Mouse (Mus musculus): Measurements from ENCODE around the gene Rassf3. TPM values are rescaled to one million over a fixed set of nuclear protein-coding genes. Genes with fewer than 3 reads are reported as not detected.

The Rassf3 gene
- total RNA-seq (2017) = 80.1 to 98.6 TPM (median 93.0 TPM) in 3 replicates

DNA sequence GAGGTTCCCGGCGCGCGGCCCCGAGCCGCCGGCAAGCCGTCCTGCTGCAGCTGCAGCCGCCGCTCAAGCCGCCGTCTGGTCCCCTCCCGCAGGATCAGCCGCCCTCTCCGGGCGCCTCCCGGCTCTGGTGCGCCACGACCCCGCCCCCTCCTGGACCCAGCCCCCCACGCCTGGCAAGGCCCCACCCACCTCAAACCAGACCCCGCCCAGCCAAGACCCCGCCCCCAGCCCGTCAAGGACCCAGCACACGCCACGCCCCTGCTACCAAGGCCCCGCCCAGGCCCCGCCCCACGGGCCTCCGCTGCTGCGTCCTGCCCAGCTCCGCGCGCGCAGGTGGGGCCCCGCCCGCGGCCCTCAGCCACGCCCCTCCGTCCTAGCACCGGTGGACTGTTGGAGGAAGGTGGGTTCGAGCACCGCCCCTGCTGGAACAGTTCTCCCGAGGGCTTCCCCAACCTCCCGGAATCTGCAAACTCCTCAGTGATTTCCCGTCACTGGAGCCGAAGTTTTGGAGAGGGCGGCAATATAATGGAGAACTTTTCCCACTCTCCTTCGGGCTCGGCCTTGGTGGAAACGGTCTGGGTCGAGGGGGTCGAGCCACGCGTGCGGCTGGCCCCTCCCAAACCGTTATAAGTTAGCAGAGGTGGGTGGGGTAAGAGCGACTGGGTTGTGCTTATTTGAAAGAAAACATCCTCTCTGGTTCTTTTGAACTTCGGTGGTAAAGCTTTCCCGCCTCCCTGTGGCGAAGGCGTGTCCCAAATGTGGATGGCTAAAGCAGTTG, at the start of gene Rassf3:
TSS of gene Rassf3 (minus strand) at position 158 of the 778 bp plus-strand sequence.
- ATAC-seq (replicated peaks; ENCODE audit: insufficient number of reproducible peaks, low FRiP score, low TSS enrichment, poor library complexity, severe bottlenecking) = peak; percentile 60

DNA sequence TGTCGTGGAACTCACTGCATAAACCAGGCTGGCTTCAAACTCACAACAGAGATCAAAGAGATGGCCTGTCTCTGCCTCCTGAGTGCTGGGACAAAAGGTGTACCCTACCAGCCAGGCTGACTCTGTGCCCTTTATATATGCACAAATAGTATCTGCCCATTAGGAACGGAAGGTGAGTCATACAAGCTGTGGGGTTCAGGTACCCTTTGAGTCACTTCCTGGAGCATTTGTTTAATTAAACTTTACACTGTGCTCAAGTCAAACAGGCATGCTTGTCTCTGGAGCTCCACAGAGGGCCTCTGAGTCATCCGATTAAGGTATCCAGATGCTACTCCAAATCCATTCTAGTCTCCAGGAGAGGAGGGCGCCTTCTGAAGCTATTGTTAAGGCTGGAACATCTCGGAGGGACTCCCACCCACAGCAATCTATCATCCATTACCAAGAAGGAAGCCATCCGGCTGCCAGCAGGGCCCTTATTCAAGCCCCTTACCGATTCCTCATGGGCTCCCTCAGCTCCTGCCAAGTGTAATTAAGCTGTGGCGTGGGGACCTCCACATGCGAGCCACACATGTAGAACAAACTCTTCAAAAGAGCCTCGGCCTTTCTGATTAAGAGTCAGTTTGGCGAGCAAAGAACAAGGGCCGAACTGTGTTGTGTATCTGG, 44.9 kb upstream of the Rassf3 start:
- ATAC-seq (replicated peaks; ENCODE audit: insufficient number of reproducible peaks, low FRiP score, low TSS enrichment, poor library complexity, severe bottlenecking) = no peak

DNA sequence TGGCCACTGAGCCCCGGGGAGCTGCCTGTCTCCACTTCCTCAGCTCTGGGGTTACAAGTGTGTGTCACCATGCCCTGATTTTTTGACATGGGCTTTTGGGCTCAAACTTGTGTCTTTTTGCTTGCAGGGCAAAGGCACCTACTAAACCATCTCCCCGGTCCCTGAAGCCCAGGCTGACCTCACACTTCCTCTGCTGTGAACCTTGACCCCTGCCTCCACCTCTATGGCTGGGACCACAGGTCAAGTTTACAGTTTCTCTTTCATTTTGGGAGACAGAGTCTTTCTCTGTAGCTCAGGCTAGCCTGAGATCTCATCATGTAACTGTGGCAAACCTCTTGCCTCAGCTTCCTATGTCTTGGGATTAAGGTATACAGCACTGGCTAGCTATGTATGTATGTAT, 43.6 kb upstream of the Rassf3 start:
- ATAC-seq (replicated peaks; ENCODE audit: insufficient number of reproducible peaks, low FRiP score, low TSS enrichment, poor library complexity, severe bottlenecking) = no peak

DNA sequence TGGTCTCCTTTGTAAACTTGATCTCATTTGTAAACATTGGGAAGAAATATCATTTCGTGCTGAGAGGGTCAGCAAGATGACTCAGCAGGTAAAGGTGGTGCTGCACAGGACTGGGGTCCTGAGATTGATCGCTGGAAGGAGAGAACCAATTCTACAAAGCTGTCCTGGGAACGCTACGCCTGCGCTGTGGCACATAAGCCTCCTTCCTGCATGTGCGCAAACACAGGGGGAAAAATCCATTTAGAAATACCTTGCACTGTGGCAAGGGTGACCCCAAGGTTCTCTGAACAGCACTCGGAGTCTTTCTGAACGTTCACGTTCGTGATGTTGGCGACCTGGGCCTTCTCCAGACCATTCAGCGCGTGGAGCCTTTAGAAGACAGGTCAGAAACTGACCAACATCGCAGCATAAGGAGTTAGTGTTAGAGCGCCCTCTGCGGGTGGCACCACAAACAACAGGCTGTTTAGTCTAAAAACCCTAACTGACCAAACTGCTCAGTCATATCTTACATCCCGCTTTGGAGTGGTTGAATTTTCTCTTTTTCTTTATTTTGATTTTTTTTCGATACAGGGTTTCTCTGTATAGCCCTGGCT, 40.0 kb upstream of the Rassf3 start:
- peak; percentile 87 for ATAC-seq (replicated peaks; ENCODE audit: insufficient number of reproducible peaks, low FRiP score, low TSS enrichment, poor library complexity, severe bottlenecking)

DNA sequence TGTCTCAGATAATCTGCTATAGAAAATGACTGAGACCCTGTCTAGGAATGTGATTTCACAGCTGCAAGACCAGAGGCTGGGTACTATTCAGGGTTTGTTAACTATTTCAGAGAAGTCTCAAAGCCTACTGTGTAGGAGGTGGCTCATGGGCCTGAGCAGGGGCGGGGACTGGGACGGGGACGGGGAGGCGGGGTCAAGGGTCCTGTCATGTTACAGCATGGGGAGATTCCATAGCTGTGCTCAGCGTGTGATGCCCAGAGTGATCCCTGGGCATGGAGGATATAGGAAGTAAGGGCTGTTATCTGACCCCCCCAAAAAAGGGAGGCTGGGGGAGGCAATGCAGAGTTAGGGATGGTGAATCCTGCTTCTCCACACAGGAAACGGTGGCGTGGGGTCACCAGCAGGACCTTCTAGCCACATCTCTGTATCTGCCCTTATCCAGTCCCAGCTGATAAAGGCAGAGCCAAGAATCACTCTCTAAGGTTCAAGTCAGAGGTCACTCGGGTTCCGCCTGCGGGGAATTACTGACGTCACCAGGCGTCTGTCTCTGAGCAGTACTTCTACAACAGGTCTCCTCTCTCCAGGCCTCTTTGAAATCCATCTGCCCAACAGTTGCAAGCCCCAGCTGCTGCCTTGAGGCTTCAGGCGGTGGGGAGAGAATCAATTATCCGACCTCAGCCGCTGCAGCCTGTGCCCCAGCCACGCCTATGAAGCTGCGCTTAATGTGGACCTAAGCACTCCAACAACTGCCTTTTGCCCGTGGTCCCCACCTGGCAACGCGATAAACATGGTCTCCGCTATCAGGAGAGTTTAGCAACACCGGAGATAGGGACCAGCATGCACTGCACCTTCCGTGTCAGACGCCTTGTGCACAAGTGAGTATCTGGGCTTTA, 33.9 kb upstream of the Rassf3 start:
- ATAC-seq (replicated peaks; ENCODE audit: insufficient number of reproducible peaks, low FRiP score, low TSS enrichment, poor library complexity, severe bottlenecking) = no peak

DNA sequence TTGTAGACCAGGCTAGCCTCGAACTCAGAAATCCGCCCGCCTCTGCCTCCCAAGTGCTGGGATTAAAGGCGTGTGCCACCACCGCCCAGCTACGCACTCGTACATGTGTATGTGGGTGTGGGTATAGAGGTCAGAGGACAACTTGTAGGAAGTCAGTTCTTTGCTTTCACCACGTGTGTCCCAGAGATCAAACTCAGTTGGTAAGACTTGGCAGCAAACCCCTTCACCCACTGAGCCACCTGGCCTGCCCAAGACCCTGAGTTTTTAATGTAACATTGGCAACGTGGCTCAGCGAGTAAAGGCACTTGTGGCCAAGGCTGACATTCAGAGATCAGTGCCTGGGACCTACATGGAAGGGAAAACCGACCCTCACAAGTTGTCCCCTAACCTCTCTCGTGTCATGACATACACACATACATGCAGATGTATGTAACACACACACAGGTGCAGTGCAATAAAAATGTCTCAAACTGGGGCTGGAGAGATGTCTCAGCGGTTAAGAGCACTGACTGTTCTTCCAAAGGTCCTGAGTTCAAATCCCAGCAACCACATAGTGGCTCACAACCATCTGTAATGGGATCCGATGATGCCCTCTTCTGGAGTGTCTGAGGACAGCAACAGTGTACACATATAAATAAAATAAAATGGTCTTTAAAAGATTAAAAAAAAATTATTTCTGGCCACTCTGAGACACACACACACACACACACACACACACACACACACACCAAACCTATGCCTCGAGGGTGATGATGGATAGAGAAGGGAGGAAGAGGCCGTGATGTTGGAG, 31.8 kb upstream of the Rassf3 start:
- no peak for ATAC-seq (replicated peaks; ENCODE audit: insufficient number of reproducible peaks, low FRiP score, low TSS enrichment, poor library complexity, severe bottlenecking)

DNA sequence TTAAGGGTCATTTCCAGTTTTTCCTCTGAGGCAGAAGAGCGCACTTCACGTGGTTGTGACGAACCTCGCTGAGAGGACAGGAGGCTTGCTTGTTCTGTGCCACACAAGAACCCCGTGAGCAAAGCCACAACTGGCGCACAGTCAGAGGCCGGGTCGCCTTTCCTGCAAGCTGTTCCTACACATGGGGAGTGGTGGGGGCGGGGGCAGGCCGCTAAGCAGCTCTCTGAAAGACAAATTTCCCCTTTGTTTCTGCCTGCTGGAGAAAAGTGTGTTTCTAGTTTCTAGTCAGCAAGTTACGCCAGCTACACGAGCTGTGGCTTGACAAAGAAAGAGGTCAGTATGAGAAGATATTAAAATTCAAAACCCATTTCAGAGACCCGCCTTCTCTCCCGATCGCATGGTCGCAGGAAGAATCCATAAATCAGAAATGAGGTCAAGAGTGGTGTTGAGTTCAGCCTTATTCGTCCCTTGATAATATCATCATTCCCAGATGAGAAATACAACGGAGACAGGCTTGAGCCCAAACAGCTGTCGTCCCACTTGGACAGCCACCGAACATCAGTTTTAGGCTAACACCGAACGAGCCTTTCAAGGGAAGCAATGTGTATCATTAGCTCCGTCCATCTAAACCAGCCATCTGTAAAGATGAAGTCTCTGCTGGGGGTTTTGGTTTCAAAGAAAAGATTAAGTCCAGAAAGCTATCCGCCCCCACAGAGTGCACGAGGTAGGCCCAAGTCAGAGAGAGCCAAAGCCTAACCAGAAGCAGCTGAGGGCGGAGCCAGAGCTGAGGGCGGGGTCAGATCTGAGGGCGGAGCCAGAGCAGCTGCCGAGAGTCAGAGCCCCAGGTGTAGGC, 30.8 kb upstream of the Rassf3 start:
- peak; percentile 88 for ATAC-seq (replicated peaks; ENCODE audit: insufficient number of reproducible peaks, low FRiP score, low TSS enrichment, poor library complexity, severe bottlenecking)

DNA sequence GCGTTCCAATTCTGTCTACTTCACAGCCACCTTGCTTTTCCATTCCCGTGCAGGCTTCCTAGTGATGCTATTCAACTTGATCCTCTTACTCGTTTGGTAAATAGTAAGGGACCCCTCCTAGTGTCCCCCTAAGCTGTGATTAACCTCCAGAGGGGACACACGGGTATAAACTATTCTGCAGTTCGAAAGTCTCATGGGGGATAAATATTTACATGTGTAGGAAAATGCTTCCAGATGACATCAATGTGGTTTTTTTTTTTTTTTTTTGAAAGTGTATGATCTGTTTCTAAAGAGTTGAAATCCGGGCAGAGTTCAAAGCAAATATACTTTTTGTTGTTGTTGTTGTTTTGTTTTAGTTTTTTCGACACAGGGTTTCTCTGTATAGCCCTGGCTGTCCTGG, 29.8 kb upstream of the Rassf3 start:
- no peak for ATAC-seq (replicated peaks; ENCODE audit: insufficient number of reproducible peaks, low FRiP score, low TSS enrichment, poor library complexity, severe bottlenecking)

DNA sequence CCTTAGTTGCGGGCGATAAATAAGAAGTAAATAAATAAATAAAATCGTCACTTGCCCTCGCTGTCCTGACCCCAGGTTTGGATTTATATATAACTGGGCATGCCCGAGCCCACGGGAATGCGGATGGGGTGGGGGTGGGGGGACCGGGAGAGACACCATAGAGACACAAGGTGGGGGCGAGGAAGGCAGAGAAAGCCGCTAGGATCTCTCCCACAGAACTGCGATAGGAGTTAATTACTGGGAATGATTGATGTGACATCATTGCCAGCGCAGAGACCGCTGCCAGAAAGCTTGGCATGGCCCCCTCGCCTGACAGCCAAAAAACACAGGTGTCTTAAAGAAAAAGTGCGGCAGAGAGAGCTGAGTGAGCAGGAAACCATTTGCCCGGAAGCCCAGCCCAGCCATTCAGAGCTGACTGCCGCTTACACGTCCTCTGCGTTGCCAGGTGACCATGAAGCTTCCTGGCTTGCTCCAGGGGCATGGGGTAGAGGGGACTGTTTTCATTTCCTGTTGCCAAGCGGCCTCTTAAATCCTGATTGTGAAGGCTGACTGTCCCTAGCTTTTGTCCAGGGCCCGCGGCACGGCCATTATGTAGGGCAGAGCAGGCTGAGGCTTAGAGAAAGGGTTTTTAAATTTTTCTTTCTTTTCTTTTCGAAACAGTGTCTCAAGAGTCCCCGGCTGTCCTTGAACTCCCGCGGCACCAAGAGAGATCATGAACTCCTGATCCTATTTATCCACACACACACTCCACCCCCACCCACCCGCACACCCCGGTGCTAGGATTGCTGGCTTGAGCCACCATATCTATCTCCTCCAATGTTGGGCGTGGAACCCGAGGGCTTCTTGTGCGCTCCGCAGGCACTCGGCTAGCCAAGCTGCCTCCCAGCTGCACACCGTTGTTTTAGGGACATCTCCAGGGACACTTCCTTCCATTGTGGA, 29.1 kb upstream of the Rassf3 start:
- ATAC-seq (replicated peaks; ENCODE audit: insufficient number of reproducible peaks, low FRiP score, low TSS enrichment, poor library complexity, severe bottlenecking) = peak; percentile 57

DNA sequence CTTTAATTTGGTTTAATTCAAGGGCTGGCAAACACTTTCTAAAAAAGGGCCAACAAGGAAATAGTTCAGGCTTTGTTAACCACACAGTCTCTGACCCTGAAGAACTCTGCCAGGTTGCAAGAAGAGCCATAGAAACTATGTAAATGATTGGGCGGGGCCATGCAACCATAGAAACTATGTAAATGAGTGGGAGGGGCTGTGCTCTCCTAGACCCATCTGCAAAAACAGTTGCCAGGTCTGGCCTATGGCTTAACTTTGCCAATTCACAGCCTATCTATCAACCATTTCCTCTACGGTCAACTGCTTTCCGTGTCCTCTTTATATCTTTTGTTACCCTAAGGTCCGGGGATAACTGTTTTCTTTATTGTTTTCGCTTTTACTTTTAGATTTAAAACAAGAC, 25.0 kb upstream of the Rassf3 start:
- peak; percentile 40 for ATAC-seq (replicated peaks; ENCODE audit: insufficient number of reproducible peaks, low FRiP score, low TSS enrichment, poor library complexity, severe bottlenecking)

DNA sequence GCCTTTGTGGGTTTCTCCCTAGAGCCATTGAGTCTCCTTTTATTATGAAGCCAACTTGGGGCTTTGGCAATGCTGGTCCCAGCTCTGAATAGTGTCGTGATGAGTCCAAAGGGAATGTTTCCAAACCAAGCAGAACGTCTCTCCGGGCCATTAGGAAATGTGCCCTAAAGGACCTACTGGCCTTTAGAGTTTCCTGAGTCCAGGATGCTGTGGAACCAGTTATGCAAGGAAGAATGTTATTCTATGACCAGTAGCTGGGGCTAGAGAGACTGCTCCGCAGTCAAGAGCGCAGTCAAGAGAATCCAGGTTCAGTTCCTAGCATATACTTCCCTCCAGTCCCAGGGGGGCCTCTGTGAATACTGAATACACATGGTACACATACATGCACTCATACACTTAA, 23.9 kb upstream of the Rassf3 start:
- ATAC-seq (replicated peaks; ENCODE audit: insufficient number of reproducible peaks, low FRiP score, low TSS enrichment, poor library complexity, severe bottlenecking) = no peak

DNA sequence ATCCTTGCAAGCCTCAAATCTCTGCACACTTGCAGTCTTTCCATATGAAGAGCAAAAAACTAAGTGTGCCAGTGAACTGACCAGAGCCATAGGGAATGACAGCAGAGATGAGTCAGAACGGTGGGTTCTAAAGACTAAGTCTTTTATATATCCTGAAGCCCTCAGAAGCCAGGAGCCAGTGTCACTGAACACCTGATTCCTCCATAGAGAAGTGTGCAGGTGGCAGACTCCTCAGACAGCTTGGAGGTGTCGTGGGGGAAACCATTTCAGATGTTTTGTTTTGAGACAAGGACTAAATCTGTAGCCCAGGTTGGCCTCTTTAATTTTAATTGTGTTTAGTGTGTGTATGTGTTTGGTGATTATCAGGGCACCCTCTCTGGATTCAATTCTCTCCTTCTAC, 22.9 kb upstream of the Rassf3 start:
- no peak for ATAC-seq (replicated peaks; ENCODE audit: insufficient number of reproducible peaks, low FRiP score, low TSS enrichment, poor library complexity, severe bottlenecking)

DNA sequence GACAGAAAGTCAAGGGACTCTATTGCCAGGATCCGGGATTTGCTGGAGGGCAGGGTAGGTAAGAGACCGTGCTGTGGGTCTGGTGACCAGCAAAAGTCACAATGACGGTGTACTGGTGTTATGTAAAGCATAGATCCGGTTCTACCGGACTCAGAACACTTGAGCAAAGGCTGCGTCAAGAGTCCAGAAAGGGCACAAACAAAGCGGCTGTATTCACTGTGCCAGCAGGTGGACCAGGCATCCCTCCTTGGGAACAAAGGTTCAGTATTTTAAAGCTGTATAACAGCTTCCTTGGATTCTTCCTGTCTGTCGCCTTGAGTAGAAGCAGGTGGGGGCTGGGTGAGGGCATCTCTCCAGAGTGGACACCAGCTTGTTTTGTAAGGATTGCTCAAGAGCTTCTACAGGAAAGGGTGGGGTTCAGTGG, 22.3 kb upstream of the Rassf3 start:
- ATAC-seq (replicated peaks; ENCODE audit: insufficient number of reproducible peaks, low FRiP score, low TSS enrichment, poor library complexity, severe bottlenecking) = peak; percentile 33

DNA sequence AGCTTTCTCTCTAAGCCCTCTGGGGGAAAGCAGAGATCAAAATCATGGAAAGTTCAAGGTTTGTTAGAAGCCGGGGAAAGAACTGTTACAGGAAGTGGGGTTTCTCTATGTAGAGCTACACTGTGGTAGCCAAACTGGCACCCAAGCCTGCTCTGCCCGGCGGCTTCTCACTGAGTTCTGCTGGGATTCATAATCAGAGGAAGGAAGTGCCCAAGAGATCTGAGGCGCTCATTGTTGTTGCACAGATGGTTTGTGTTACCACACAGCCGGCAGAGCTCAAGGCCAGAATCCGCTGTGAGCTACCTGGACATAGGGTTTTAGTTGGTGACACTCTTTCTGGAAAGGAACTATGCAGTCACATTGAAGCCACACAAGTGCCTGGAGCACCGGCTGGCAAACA, 21.8 kb upstream of the Rassf3 start:
- peak; percentile 12; the same call in 1 of the 2 replicates for ATAC-seq (replicated peaks; ENCODE audit: insufficient number of reproducible peaks, low FRiP score, low TSS enrichment, poor library complexity, severe bottlenecking)

DNA sequence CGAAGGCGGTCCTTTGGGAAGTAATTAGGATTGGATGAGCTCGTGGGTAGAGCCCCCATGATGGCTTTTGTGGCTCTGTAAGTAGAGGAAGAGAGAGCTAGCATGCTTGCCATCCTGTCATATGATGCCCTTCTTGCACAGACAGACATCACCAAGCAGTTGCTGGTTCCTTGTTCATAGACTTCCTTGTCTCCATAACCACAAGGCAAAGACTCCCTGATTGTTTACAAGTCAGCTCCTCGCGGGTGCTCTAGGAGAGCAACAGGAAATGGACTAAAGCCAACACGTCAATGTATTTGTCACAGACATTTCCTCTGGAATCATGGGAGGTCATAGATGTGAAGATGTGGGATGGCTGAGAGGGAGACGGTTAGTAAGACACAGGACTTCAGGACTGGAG, 20.5 kb upstream of the Rassf3 start:
- peak; percentile 66 for ATAC-seq (replicated peaks; ENCODE audit: insufficient number of reproducible peaks, low FRiP score, low TSS enrichment, poor library complexity, severe bottlenecking)

DNA sequence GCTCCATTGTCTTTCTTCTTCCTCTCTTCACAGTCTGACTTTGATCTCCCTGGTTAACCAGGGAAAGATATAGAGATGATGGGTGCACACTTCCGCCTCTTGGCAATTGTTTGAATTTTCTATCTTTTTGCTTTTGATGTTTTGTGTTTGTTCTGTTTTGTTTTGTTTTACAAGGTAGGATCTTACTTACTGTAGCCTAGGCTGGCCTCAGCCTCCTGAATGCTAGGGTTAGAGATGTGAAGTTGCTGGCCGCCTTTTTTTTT, 17.9 kb upstream of the Rassf3 start:
- ATAC-seq (replicated peaks; ENCODE audit: insufficient number of reproducible peaks, low FRiP score, low TSS enrichment, poor library complexity, severe bottlenecking) = no peak

Data from monocyte, adult 5-6 weeks (primary cell).